ENCODE assay signal across 19 mouse cellular contexts in the genomic region with DNA sequence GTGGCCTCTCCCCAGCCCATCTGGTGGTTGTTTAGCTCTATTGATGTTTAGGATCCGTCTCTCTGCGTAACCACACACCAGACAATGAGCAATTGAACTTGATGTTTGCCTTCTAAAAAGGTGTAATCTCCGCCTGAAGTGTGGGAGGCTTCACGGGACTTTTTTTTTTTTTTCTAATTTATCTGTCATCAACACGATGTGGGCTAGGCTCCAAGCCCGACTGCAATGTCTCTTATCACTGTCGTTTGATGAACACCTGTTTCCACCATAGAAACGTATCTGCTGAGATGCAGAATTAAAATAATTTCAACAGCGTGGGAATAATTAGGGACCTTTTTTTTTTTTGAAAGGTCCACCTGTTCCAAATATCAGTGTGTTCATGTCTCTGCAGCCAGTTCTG.
"Had no signal": no experiment of that assay in that cellular context is flagged by ENCODE, and none has a peak within 500 bp of the region (broad histone marks: within the 10 kb centered on the region; RNA-seq: fewer than 3 reads in every experiment).

No protein-coding gene starts in this region.

- H3K36me3 ChIP-seq: midbrain, embryonic 10.5 days; midbrain, embryonic 12.5 days; neural tube, embryonic 13.5 days; neural tube, embryonic 15.5 days; stomach, embryonic 15.5 days had no signal

- H3K27me3 ChIP-seq: neural tube, embryonic 15.5 days; stomach, embryonic 15.5 days had no signal

- H3K9ac ChIP-seq: lung, embryonic 14.5 days; midbrain, embryonic 12.5 days; neural tube, embryonic 13.5 days; neural tube, embryonic 15.5 days; stomach, embryonic 15.5 days had no signal

- H3K9me3 ChIP-seq: midbrain, embryonic 10.5 days; neural tube, embryonic 13.5 days; neural tube, embryonic 15.5 days; stomach, embryonic 15.5 days had no signal

- H3K27ac ChIP-seq: midbrain, embryonic 10.5 days; midbrain, embryonic 12.5 days; neural tube, embryonic 13.5 days; neural tube, embryonic 15.5 days; stomach, embryonic 15.5 days; stomach, postnatal 0 days had no signal

- H3K4me1 ChIP-seq: midbrain, embryonic 10.5 days; midbrain, embryonic 12.5 days; neural tube, embryonic 13.5 days; neural tube, embryonic 15.5 days; stomach, embryonic 15.5 days had no signal

- DNase-seq: lung, adult 18-20 months; lung, embryonic 14.5 days; lung, postnatal 10 days; lung, postnatal 4 days; midbrain, embryonic 14.5 days; retina, postnatal 1 day; right cerebral cortex, adult 18-20 months; right cerebral cortex, postnatal 25 days; right cerebral cortex, postnatal 4 days; thymus, adult 2 months; thymus, postnatal 25 days; thymus, postnatal 4 days had no signal

- H3K4me3 ChIP-seq: midbrain, embryonic 10.5 days; midbrain, embryonic 12.5 days; myocyte; neural tube, embryonic 13.5 days; neural tube, embryonic 15.5 days; stomach, embryonic 15.5 days had no signal
